Mouse (Mus musculus): ENCODE measurements at regions not wholly inside any gene's neighbourhood (a gene's known extent, or its start where the extent isn't known, plus 50 kb on each side); places are given as distances from the start of the nearest gene placed in this dataset.
A peak's percentile ranks its signal among the peaks of the same experiment; 100 is the strongest.

GRCm38 (mm10) chr16:24223901-24224300 is 169.4 kb upstream of the Lpp start:
- no peaks in the 10 kb centered on the region for H3K27me3 ChIP-seq
- no peak overlapping the region for H3K9ac ChIP-seq
- no peaks in the 10 kb centered on the region for H3K4me1 ChIP-seq
- no peak overlapping the region for H3K4me3 ChIP-seq
- no peaks in the 10 kb centered on the region for H3K36me3 ChIP-seq
- no peak overlapping the region for H3K27ac ChIP-seq
- H3K4me2 ChIP-seq, result no peak overlapping the region
- H3K9me3 ChIP-seq, result no peaks in the 10 kb centered on the region
- no peak for ATAC-seq (ENCODE audit: insufficient number of reproducible peaks, insufficient read depth, low FRiP score, low TSS enrichment, low read depth)

GRCm38 (mm10) chr16:24223527-24223880 is 169.8 kb upstream of the Lpp start:
- 63% methylated on average over 2 of the region's 2 CpGs for WGBS
- Histone ChIP-seq H3K27me3 (no peaks in the 10 kb centered on the region), H3K4me3 (no peak overlapping the region), H3K9me3 (no peaks in the 10 kb centered on the region), H3K9ac (no peak overlapping the region), H3K27ac (no peak overlapping the region), H3K36me3 (no peaks in the 10 kb centered on the region), H3K4me2 (no peak overlapping the region), H3K4me1 (peaks cover 2% of the 10 kb centered on the region)
- no peak for ATAC-seq (ENCODE audit: insufficient number of reproducible peaks, insufficient read depth, low FRiP score, low TSS enrichment, low read depth)

GRCm38 (mm10) chr16:24222759-24223526 is 170.4 kb upstream of the Lpp start:
- Histone ChIP-seq H3K4me1 (peaks cover 7% of the 10 kb centered on the region), H3K27me3 (no peaks in the 10 kb centered on the region), H3K9ac (no peak overlapping the region), H3K36me3 (no peaks in the 10 kb centered on the region), H3K27ac (no peak overlapping the region), H3K4me3 (no peak overlapping the region), H3K9me3 (no peaks in the 10 kb centered on the region), H3K4me2 (no peak overlapping the region)
- ATAC-seq (ENCODE audit: insufficient number of reproducible peaks, insufficient read depth, low FRiP score, low TSS enrichment, low read depth), result no peak
- 50% methylated on average over 5 of the region's 5 CpGs for WGBS

GRCm38 (mm10) chr16:24221992-24222391 is 171.3 kb upstream of the Lpp start:
- Histone ChIP-seq H3K4me1 (peaks cover 7% of the 10 kb centered on the region), H3K4me3 (no peak overlapping the region), H3K36me3 (no peaks in the 10 kb centered on the region), H3K9ac (no peak overlapping the region), H3K27me3 (no peaks in the 10 kb centered on the region), H3K27ac (no peak overlapping the region), H3K4me2 (no peak overlapping the region), H3K9me3 (no peaks in the 10 kb centered on the region)
- no peak for ATAC-seq (ENCODE audit: insufficient number of reproducible peaks, insufficient read depth, low FRiP score, low TSS enrichment, low read depth)
- 92% methylated on average over 3 of the region's 3 CpGs for WGBS

GRCm38 (mm10) chr16:24220613-24221012 is 172.7 kb upstream of the Lpp start:
- Histone ChIP-seq H3K9me3 (no peaks in the 10 kb centered on the region), H3K27ac (no peak overlapping the region), H3K4me3 (no peak overlapping the region), H3K4me1 (peaks cover 7% of the 10 kb centered on the region), H3K9ac (no peak overlapping the region), H3K36me3 (no peaks in the 10 kb centered on the region), H3K27me3 (no peaks in the 10 kb centered on the region), H3K4me2 (no peak overlapping the region)
- 83% methylated on average over 3 of the region's 3 CpGs for WGBS
- no peak for ATAC-seq (ENCODE audit: insufficient number of reproducible peaks, insufficient read depth, low FRiP score, low TSS enrichment, low read depth)

- H3K27ac ChIP-seq, result no peak overlapping the region
- WGBS, result 82% methylated on average over 9 of the region's 9 CpGs
- no peak overlapping the region for H3K4me3 ChIP-seq
- ATAC-seq (ENCODE audit: insufficient number of reproducible peaks, insufficient read depth, low FRiP score, low TSS enrichment, low read depth), result no peak
- no peaks in the 10 kb centered on the region for H3K27me3 ChIP-seq
- H3K9me3 ChIP-seq, result no peaks in the 10 kb centered on the region
- H3K36me3 ChIP-seq, result no peaks in the 10 kb centered on the region
- H3K9ac ChIP-seq, result no peak overlapping the region
- H3K4me1 ChIP-seq, result peaks cover 7% of the 10 kb centered on the region
- no peak overlapping the region for H3K4me2 ChIP-seq
These were observed 173.6 kb upstream of the Lpp start for GRCm38 (mm10) chr16:24219691-24220090.

GRCm38 (mm10) chr16:24218850-24219185 is 174.5 kb upstream of the Lpp start:
- ATAC-seq (ENCODE audit: insufficient number of reproducible peaks, insufficient read depth, low FRiP score, low TSS enrichment, low read depth), result no peak
- no peak overlapping the region for H3K27ac ChIP-seq
- 56% methylated on average over 4 of the region's 4 CpGs for WGBS

GRCm38 (mm10) chr16:24218162-24218849 is 175.0 kb upstream of the Lpp start:
- H3K9ac ChIP-seq, result no peak overlapping the region; the same call in 1 of the 2 replicates
- 14% methylated on average over 14 of the region's 14 CpGs for WGBS
- no peaks in the 10 kb centered on the region for H3K9me3 ChIP-seq
- H3K4me2 ChIP-seq, result peak overlapping the region; percentile 32
- no peak overlapping the region for H3K4me3 ChIP-seq
- H3K4me1 ChIP-seq, result peaks cover 7% of the 10 kb centered on the region
- ATAC-seq (ENCODE audit: insufficient number of reproducible peaks, insufficient read depth, low FRiP score, low TSS enrichment, low read depth), result peak; percentile 48; the same call in 1 of the 2 replicates
- no peaks in the 10 kb centered on the region for H3K27me3 ChIP-seq
- H3K27ac ChIP-seq, result peak overlapping the region; percentile 2; the same call in 1 of the 2 replicates
- no peaks in the 10 kb centered on the region for H3K36me3 ChIP-seq

More at GRCm38 (mm10) chr16:24218850-24219185, 174.5 kb upstream of the Lpp start:
- H3K9ac ChIP-seq, result no peak overlapping the region
- no peaks in the 10 kb centered on the region for H3K27me3 ChIP-seq
- no peaks in the 10 kb centered on the region for H3K36me3 ChIP-seq
- H3K4me1 ChIP-seq, result peaks cover 7% of the 10 kb centered on the region
- no peak overlapping the region for H3K4me2 ChIP-seq
- no peaks in the 10 kb centered on the region for H3K9me3 ChIP-seq
- no peak overlapping the region for H3K4me3 ChIP-seq

- no peak overlapping the region for H3K9ac ChIP-seq
- H3K27me3 ChIP-seq, result no peaks in the 10 kb centered on the region
- ATAC-seq (ENCODE audit: insufficient number of reproducible peaks, insufficient read depth, low FRiP score, low TSS enrichment, low read depth), result no peak
- H3K27ac ChIP-seq, result no peak overlapping the region
- WGBS, result 90% methylated on average over 5 of the region's 5 CpGs
- H3K4me3 ChIP-seq, result no peak overlapping the region
- H3K36me3 ChIP-seq, result no peaks in the 10 kb centered on the region
- H3K4me2 ChIP-seq, result no peak overlapping the region
- no peaks in the 10 kb centered on the region for H3K9me3 ChIP-seq
- H3K4me1 ChIP-seq, result peaks cover 7% of the 10 kb centered on the region
These were observed 176.5 kb upstream of the Lpp start for GRCm38 (mm10) chr16:24216828-24217227.

- Histone ChIP-seq H3K27me3 (no peaks in the 10 kb centered on the region), H3K4me1 (peaks cover 7% of the 10 kb centered on the region), H3K27ac (no peak overlapping the region), H3K9me3 (no peaks in the 10 kb centered on the region), H3K4me2 (no peak overlapping the region), H3K36me3 (no peaks in the 10 kb centered on the region), H3K9ac (no peak overlapping the region), H3K4me3 (no peak overlapping the region)
- ATAC-seq (ENCODE audit: insufficient number of reproducible peaks, insufficient read depth, low FRiP score, low TSS enrichment, low read depth), result no peak
- WGBS, result 91% methylated on average over 8 of the region's 8 CpGs
These were observed 178.0 kb upstream of the Lpp start for GRCm38 (mm10) chr16:24215353-24215752.

- H3K27ac ChIP-seq, result no peak overlapping the region
- H3K4me3 ChIP-seq, result no peak overlapping the region
- WGBS, result 96% methylated on average over 3 of the region's 3 CpGs
- H3K4me1 ChIP-seq, result peaks cover 6% of the 10 kb centered on the region
- H3K9me3 ChIP-seq, result no peaks in the 10 kb centered on the region
- H3K36me3 ChIP-seq, result no peaks in the 10 kb centered on the region
- H3K27me3 ChIP-seq, result no peaks in the 10 kb centered on the region
- ATAC-seq (ENCODE audit: insufficient number of reproducible peaks, insufficient read depth, low FRiP score, low TSS enrichment, low read depth), result no peak
- H3K9ac ChIP-seq, result no peak overlapping the region
- H3K4me2 ChIP-seq, result no peak overlapping the region
These were observed 179.7 kb upstream of the Lpp start for GRCm38 (mm10) chr16:24213577-24213976.

- no peaks in the 10 kb centered on the region for H3K9me3 ChIP-seq
- WGBS, result 68% methylated on average over 2 of the region's 2 CpGs
- ATAC-seq (ENCODE audit: insufficient number of reproducible peaks, insufficient read depth, low FRiP score, low TSS enrichment, low read depth), result no peak
These were observed 180.6 kb upstream of the Lpp start for GRCm38 (mm10) chr16:24212702-24213101.

More at GRCm38 (mm10) chr16:24212702-24213101, 180.6 kb upstream of the Lpp start:
- H3K36me3 ChIP-seq, result no peaks in the 10 kb centered on the region
- H3K9ac ChIP-seq, result no peak overlapping the region
- no peak overlapping the region for H3K4me3 ChIP-seq
- H3K27me3 ChIP-seq, result no peaks in the 10 kb centered on the region
- no peak overlapping the region for H3K4me2 ChIP-seq
- H3K4me1 ChIP-seq, result no peaks in the 10 kb centered on the region
- no peak overlapping the region for H3K27ac ChIP-seq
